Mouse (Mus musculus): ENCODE data around the gene Slc15a2.

DNA sequence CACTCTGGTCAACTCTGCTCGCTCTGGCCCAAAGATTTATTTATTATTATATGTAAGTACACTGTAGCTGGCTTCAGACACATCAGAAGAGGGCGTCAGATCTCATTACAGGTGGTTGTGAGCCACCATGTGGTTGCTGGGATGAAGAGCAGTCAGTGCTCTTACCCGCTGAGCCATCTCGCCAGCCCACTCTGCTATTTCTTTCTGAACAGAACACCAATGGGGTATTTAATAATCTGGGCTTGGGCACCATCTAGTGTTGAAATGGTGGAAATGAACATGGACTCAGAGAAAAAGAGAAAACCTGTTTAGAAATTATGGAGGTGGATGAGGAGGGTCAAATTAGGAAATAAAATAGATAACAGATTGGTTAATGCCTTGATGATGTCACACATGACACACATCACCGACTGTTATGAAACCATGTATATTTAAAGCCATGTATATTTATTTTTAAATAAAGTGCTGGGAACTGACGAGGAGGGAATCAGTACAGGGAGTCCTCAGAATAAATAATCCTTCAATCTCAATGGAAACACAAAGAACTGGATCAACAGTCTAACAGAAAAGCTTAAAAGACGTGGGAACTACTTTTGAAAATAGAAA, 32.7 kb upstream of the Slc15a2 start:
- TF ChIP-seq GATA1 (IDR thresholded peaks at IDR 0.05; ENCODE audit: borderline replicate concordance, low read length) (no peak), FLI1 (IDR thresholded peaks at IDR 0.05; ENCODE audit: low read length) (no peak)
